Mouse (Mus musculus) embryonic fibroblast, embryonic 13.5 days (primary cell): ENCODE results near the gene Gpc3.

Source experiments
- CTCF ChIP-seq: IDR thresholded peaks from 2 replicates; pipeline ENCODE4 v1.5.1; 2011; ENCODE audit warnings: mild to moderate bottlenecking, control low read depth, low read length, moderate library complexity, borderline replicate concordance; ENCODE audit not compliant: insufficient read depth
- POLR2A ChIP-seq: IDR thresholded peaks from 2 replicates; pipeline ENCODE4 v1.6.1; 2011; ENCODE audit warnings: low read depth, mild to moderate bottlenecking, control low read depth, low read length, moderate library complexity

- no peak for TF ChIP-seq POLR2A
- TF ChIP-seq CTCF, result no peak
Observed at GRCm38 (mm10) chrX:52587671-52588070, 26.1 kb downstream of the Gpc3 start.
